Mouse (Mus musculus): ENCODE measurements around the gene Tap1. TPM values are rescaled to one million over a fixed set of nuclear protein-coding genes. Genes with fewer than 3 reads are reported as not detected.
A peak's percentile ranks its signal among the peaks of the same experiment; 100 is the strongest.

The Tap1 gene
- polyA plus RNA-seq, 1 experiment from 2014 or later = 1.8 TPM

DNA sequence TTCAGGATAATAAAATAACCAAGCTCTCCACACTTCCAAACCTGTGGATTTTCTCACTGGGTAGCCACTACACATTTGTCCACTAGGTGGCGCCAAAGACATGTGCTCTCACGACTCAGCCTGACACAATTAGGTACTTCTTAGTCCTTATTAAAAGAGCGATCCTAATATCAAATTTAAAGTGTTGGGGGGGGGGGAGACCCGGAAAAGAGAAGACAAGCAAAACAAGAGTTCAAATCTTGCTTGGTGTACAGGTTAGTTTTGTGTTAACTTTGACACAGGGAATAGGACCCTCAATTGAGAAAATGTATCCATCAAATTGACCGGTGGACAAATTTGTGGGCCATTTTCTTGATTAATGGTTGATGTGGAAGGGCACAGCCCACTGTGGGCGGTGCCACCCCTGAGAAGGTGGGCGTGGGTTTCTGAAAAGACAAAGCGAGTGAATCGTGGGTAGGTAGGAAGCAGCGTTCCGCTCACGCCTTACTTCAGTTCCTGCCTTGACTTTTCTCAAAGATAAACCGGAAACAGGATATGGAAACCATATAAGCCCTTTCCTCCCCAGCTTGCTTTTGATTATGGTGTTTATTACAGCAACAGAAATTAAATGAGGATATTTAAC lies 16.4 kb upstream of the Tap1 start:
- no peak overlapping the region for H3K4me3 ChIP-seq (ENCODE audit: low read depth, low read length)
- H3K27me3 ChIP-seq (replicated peaks; ENCODE audit: control insufficient read depth, insufficient read depth, low read length) = no peaks in the 10 kb centered on the region; the same call in 1 of the 2 replicates
- no peaks in the 10 kb centered on the region for H3K4me1 ChIP-seq (replicated peaks; ENCODE audit: control insufficient read depth, insufficient read depth, low read length)
- H3K27ac ChIP-seq (ENCODE audit: low read depth, low read length) = no peak overlapping the region
- DNase-seq (ENCODE audit: low spot score) (peak; percentile 60), ATAC-seq (replicated peaks; ENCODE audit: low FRiP score) (no peak)
- H3K4me2 ChIP-seq = peak overlapping the region; percentile 0; the same call in 1 of the 2 replicates
- H3K36me3 ChIP-seq (ENCODE audit: control insufficient read depth, insufficient read depth, low read length) = no peaks in the 10 kb centered on the region
- peaks cover 4% of the 10 kb centered on the region; the same call in 1 of the 2 replicates for H3K9me3 ChIP-seq (ENCODE audit: control insufficient read depth, low read length)
- H3K9ac ChIP-seq (ENCODE audit: low read depth, low read length) = no peak overlapping the region
- WGBS = 26% methylated on average over 13 of the region's 13 CpGs

DNA sequence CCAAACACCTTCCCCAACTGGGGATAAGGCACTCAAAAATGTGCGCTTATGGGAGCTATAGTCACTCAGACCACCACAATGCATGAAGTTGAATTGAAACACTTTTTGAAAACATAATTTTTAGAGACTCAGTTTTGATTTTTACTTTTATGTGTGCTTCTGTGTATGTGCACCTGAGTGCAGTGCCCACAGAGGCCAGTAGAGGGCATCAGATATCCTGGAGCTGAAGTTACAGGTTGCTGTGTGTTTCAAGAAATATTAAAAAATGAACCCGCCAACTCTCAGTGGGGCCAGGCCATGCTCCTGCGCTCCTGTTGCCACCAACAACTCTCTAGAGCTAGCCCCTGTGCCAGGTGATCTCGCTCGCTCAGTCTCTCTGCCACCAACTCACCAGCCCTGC lies 14.8 kb upstream of the Tap1 start:
- Histone ChIP-seq H3K4me2 (no peak overlapping the region), H3K27ac (ENCODE audit: low read depth, low read length) (no peak overlapping the region), H3K4me1 (replicated peaks; ENCODE audit: control insufficient read depth, insufficient read depth, low read length) (no peaks in the 10 kb centered on the region), H3K27me3 (replicated peaks; ENCODE audit: control insufficient read depth, insufficient read depth, low read length) (no peaks in the 10 kb centered on the region; the same call in 1 of the 2 replicates), H3K9me3 (ENCODE audit: control insufficient read depth, low read length) (peaks cover 8% of the 10 kb centered on the region; the same call in 1 of the 2 replicates), H3K36me3 (ENCODE audit: control insufficient read depth, insufficient read depth, low read length) (no peaks in the 10 kb centered on the region), H3K4me3 (ENCODE audit: low read depth, low read length) (no peak overlapping the region), H3K9ac (ENCODE audit: low read depth, low read length) (no peak overlapping the region)
- no peak for ATAC-seq (replicated peaks; ENCODE audit: low FRiP score)
- no peak for DNase-seq (ENCODE audit: low spot score)
- WGBS = 93% methylated on average over 5 of the region's 5 CpGs

GRCm38 (mm10) chr17:34174075-34174474 lies 13.3 kb upstream of the Tap1 start:
- no peaks in the 10 kb centered on the region for H3K4me1 ChIP-seq (replicated peaks; ENCODE audit: control insufficient read depth, insufficient read depth, low read length)
- 43% methylated on average over 1 of the region's 1 CpGs for WGBS
- H3K4me2 ChIP-seq = no peak overlapping the region
- H3K9ac ChIP-seq (ENCODE audit: low read depth, low read length) = no peak overlapping the region
- no peak for DNase-seq (ENCODE audit: low spot score)
- no peaks in the 10 kb centered on the region; the same call in 1 of the 2 replicates for H3K27me3 ChIP-seq (replicated peaks; ENCODE audit: control insufficient read depth, insufficient read depth, low read length)
- peaks cover 8% of the 10 kb centered on the region; the same call in 1 of the 2 replicates for H3K9me3 ChIP-seq (ENCODE audit: control insufficient read depth, low read length)
- no peaks in the 10 kb centered on the region for H3K36me3 ChIP-seq (ENCODE audit: control insufficient read depth, insufficient read depth, low read length)
- ATAC-seq (replicated peaks; ENCODE audit: low FRiP score) = no peak
- H3K27ac ChIP-seq (ENCODE audit: low read depth, low read length) = no peak overlapping the region
- no peak overlapping the region for H3K4me3 ChIP-seq (ENCODE audit: low read depth, low read length)

DNA sequence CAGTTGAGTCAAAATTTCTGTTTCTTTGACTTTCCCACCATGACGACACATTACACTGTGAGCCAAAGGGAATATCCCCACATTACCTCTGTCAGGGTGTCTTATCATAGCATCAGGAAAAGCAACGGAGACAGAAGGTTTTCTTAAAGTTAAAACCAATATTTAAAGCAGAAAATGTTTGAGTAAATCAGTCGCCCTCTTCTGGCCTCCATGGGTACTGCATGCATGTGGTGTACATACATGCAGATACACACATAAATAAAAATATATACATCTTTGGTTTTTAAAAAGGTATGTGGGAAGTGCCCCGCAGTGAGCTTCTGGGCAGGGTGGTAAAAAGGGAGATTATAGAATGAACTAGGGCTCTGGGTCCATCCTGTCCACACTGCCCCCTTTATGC lies 10.2 kb upstream of the Tap1 start:
- H3K27ac ChIP-seq (ENCODE audit: low read depth, low read length) = no peak overlapping the region
- DNase-seq (ENCODE audit: low spot score) (no peak), ATAC-seq (replicated peaks; ENCODE audit: low FRiP score) (no peak)
- H3K4me1 ChIP-seq (replicated peaks; ENCODE audit: control insufficient read depth, insufficient read depth, low read length) = no peaks in the 10 kb centered on the region
- 62% methylated on average over 4 of the region's 4 CpGs for WGBS
- peaks cover 8% of the 10 kb centered on the region; the same call in 1 of the 2 replicates for H3K9me3 ChIP-seq (ENCODE audit: control insufficient read depth, low read length)
- H3K36me3 ChIP-seq (ENCODE audit: control insufficient read depth, insufficient read depth, low read length) = no peaks in the 10 kb centered on the region
- no peak overlapping the region for H3K4me3 ChIP-seq (ENCODE audit: low read depth, low read length)
- H3K9ac ChIP-seq (ENCODE audit: low read depth, low read length) = no peak overlapping the region
- H3K27me3 ChIP-seq (replicated peaks; ENCODE audit: control insufficient read depth, insufficient read depth, low read length) = peaks cover 2% of the 10 kb centered on the region; the same call in 1 of the 2 replicates
- no peak overlapping the region for H3K4me2 ChIP-seq

GRCm38 (mm10) chr17:34179019-34179418 lies 8.3 kb upstream of the Tap1 start:
- no peak for DNase-seq (ENCODE audit: low spot score)

DNA sequence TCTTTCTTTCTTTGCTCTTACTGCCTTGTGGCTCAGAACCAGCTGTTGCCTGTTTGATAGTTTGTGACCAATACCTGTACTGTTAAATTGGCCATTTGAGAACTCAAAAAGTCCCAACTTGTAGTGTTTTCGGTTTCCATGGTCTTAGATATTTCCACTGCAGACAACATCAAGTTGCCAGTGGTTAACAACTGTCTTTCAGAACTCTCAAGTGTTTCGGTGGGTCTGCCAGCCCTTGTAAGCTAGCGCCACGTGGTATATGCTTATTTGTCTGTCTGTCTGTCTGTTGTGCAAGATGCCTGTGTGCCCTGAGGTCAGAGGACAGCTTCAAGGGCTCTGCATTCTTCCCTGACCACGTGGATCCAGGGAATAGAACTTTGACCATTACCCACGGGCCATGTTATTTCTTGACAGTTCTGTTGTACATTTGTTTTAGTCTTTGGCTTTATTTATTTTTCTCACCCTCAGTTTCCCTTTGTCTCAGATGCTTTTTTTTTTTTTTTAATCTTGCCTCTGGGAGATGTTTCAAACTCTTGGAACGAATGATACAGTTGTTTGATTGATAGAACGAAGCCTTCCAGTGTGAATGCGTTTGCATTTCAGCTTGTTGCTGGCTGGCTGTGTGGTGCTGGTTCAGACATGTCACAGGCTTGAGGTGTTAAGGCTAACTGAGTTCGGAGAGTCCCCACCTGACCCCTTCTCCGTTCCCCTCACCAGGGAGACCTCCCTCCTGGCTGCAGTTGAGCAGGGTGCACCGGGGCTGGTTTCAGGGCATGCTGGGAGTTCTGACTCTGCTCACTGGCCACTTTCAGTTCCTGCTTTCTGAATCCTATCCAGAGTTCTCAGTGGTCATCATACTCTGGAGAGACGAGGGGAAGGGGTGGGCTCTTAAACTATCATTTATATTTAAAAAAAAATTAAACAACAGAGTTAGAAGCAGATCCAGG lies 7.2 kb upstream of the Tap1 start:
- no peak for ATAC-seq (replicated peaks; ENCODE audit: low FRiP score)
- no peak for DNase-seq (ENCODE audit: low spot score)
- Histone ChIP-seq H3K4me2 (no peak overlapping the region), H3K27ac (ENCODE audit: low read depth, low read length) (no peak overlapping the region), H3K27me3 (replicated peaks; ENCODE audit: control insufficient read depth, insufficient read depth, low read length) (peaks cover 10% of the 10 kb centered on the region), H3K4me1 (replicated peaks; ENCODE audit: control insufficient read depth, insufficient read depth, low read length) (no peaks in the 10 kb centered on the region), H3K36me3 (ENCODE audit: control insufficient read depth, insufficient read depth, low read length) (no peaks in the 10 kb centered on the region), H3K9ac (ENCODE audit: low read depth, low read length) (no peak overlapping the region), H3K9me3 (ENCODE audit: control insufficient read depth, low read length) (peaks cover 4% of the 10 kb centered on the region; the same call in 1 of the 2 replicates), H3K4me3 (ENCODE audit: low read depth, low read length) (no peak overlapping the region)
- 64% methylated on average over 13 of the region's 13 CpGs for WGBS

More at GRCm38 (mm10) chr17:34179019-34179418, 8.3 kb upstream of the Tap1 start:
- Histone ChIP-seq H3K36me3 (ENCODE audit: control insufficient read depth, insufficient read depth, low read length) (no peaks in the 10 kb centered on the region), H3K27me3 (replicated peaks; ENCODE audit: control insufficient read depth, insufficient read depth, low read length) (peaks cover 7% of the 10 kb centered on the region), H3K27ac (ENCODE audit: low read depth, low read length) (no peak overlapping the region), H3K4me2 (no peak overlapping the region), H3K4me1 (replicated peaks; ENCODE audit: control insufficient read depth, insufficient read depth, low read length) (no peaks in the 10 kb centered on the region), H3K9me3 (ENCODE audit: control insufficient read depth, low read length) (peaks cover 4% of the 10 kb centered on the region; the same call in 1 of the 2 replicates), H3K9ac (ENCODE audit: low read depth, low read length) (no peak overlapping the region), H3K4me3 (ENCODE audit: low read depth, low read length) (no peak overlapping the region)
- 63% methylated on average over 6 of the region's 6 CpGs for WGBS
- no peak for ATAC-seq (replicated peaks; ENCODE audit: low FRiP score)

DNA sequence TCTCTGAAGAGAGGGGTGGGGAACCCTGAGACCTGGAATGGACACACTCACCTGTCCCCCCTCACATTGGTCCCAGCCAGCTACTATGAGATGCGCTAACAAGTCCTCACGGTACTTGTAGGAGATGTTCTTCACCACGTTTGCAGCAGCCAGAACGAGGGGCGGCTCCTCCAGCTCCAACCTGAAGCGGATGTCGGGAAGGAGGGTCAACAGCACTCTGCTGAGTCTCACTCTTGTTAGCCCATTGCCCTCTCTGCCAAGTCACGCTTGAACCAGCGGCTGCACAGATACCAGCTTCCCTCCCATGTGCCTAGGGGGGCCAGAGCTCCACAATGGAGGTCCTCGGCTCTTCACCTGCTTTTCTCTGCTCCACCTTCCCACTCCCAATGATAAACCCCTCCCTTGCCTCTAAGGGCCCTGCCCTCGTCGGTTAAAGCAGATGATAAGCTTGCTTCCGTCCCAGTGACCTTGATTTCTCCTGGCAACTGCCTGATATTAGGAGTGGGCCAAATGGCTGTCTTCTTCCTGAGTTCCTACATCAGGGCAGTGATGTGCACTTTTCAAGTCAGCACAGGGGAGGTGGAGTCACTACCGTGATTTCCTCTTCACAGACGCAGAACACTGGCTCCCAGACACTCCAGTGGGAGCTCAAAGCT lies 3.7 kb upstream of the Tap1 start:
- ATAC-seq (replicated peaks; ENCODE audit: low FRiP score) = no peak
- Histone ChIP-seq H3K4me3 (ENCODE audit: low read depth, low read length) (no peak overlapping the region), H3K4me1 (replicated peaks; ENCODE audit: control insufficient read depth, insufficient read depth, low read length) (peaks cover 7% of the 10 kb centered on the region), H3K9ac (ENCODE audit: low read depth, low read length) (no peak overlapping the region), H3K27me3 (replicated peaks; ENCODE audit: control insufficient read depth, insufficient read depth, low read length) (peaks cover 33% of the 10 kb centered on the region), H3K9me3 (ENCODE audit: control insufficient read depth, low read length) (no peaks in the 10 kb centered on the region), H3K27ac (ENCODE audit: low read depth, low read length) (no peak overlapping the region), H3K36me3 (ENCODE audit: control insufficient read depth, insufficient read depth, low read length) (no peaks in the 10 kb centered on the region), H3K4me2 (no peak overlapping the region)
- no peak for DNase-seq (ENCODE audit: low spot score)
- 62% methylated on average over 15 of the region's 15 CpGs for WGBS

DNA sequence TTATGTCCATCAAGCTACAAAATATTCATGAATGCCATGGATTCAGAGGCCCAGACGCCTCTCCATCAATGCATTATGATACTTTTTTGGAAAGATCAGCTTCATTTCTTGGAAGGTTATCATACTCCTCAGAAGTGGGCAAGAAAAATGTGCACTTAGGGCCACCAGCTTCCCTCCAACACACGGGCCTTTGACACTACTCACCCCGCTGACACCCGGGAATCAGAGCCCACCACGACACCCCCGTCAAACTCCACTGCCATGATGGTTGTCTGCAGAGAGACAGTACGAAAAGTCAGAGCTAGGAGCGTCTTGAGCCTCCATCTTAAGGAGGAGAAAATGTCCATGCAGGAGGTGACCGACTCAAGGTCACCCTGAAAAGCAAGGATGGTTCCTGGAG lies 1.8 kb upstream of the Tap1 start:
- DNase-seq (ENCODE audit: low spot score) = no peak

More for the DNA sequence above, 1.8 kb upstream of the Tap1 start:
- Histone ChIP-seq H3K4me3 (ENCODE audit: low read depth, low read length) (no peak overlapping the region), H3K27me3 (replicated peaks; ENCODE audit: control insufficient read depth, insufficient read depth, low read length) (peaks cover 49% of the 10 kb centered on the region), H3K27ac (ENCODE audit: low read depth, low read length) (no peak overlapping the region), H3K36me3 (ENCODE audit: control insufficient read depth, insufficient read depth, low read length) (no peaks in the 10 kb centered on the region), H3K9ac (ENCODE audit: low read depth, low read length) (no peak overlapping the region), H3K9me3 (ENCODE audit: control insufficient read depth, low read length) (no peaks in the 10 kb centered on the region), H3K4me1 (replicated peaks; ENCODE audit: control insufficient read depth, insufficient read depth, low read length) (peaks cover 7% of the 10 kb centered on the region), H3K4me2 (no peak overlapping the region)
- 81% methylated on average over 9 of the region's 9 CpGs for WGBS
- ATAC-seq (replicated peaks; ENCODE audit: low FRiP score) = no peak
